Mouse (Mus musculus) gastrocnemius, postnatal 4 days (tissue): ENCODE measurements at regions not wholly inside any gene's neighbourhood (a gene's known extent, or its start where the extent isn't known, plus 50 kb on each side); places are given as distances from the start of the nearest gene placed in this dataset.

Experiments used
- DNase-seq, 2 experiments: peaks; one replicate each; pipeline ENCODE4 v3.0.0; 2021 to 2022; ENCODE audit warnings: low spot score in 2 of 2, mixed read lengths in 2 of 2

- no peak for DNase-seq
These were observed 190.0 kb downstream of the Enc1 start for GRCm38 (mm10) chr13:97430885-97431284.

- no peak for DNase-seq
These were observed 187.3 kb downstream of the Enc1 start for GRCm38 (mm10) chr13:97428163-97428562.

GRCm38 (mm10) chr13:97427537-97427936, 186.6 kb downstream of the Enc1 start:
- DNase-seq: no peak

- no peak for DNase-seq
These were observed 184.8 kb downstream of the Enc1 start for GRCm38 (mm10) chr13:97425731-97426130.

- DNase-seq: no peak
These were observed 183.0 kb downstream of the Enc1 start for GRCm38 (mm10) chr13:97423911-97424310.

- no peak for DNase-seq
These were observed 182.5 kb downstream of the Enc1 start for GRCm38 (mm10) chr13:97423298-97423817.

GRCm38 (mm10) chr13:97422897-97423296, 182.0 kb downstream of the Enc1 start:
- no peak for DNase-seq

GRCm38 (mm10) chr13:97421831-97422230, 180.9 kb downstream of the Enc1 start:
- DNase-seq: no peak

- DNase-seq: no peak
These were observed 179.9 kb downstream of the Enc1 start for GRCm38 (mm10) chr13:97420773-97421172.

- no peak for DNase-seq
These were observed 178.2 kb downstream of the Enc1 start for GRCm38 (mm10) chr13:97419100-97419499.

- no peak for DNase-seq
These were observed 177.8 kb downstream of the Enc1 start for GRCm38 (mm10) chr13:97418681-97419080.

- no peak for DNase-seq
These were observed 177.2 kb downstream of the Enc1 start for GRCm38 (mm10) chr13:97418081-97418480.

- no peak for DNase-seq
These were observed 175.2 kb downstream of the Enc1 start for GRCm38 (mm10) chr13:97415927-97416709.

- no peak for DNase-seq
These were observed 174.5 kb downstream of the Enc1 start for GRCm38 (mm10) chr13:97415381-97415780.

- no peak for DNase-seq
These were observed 171.2 kb downstream of the Enc1 start for GRCm38 (mm10) chr13:97412151-97412550.

GRCm38 (mm10) chr13:97410550-97411201, 169.8 kb downstream of the Enc1 start:
- DNase-seq: no peak

GRCm38 (mm10) chr13:97409891-97410525, 169.1 kb downstream of the Enc1 start:
- DNase-seq: no peak

- no peak for DNase-seq
These were observed 168.4 kb downstream of the Enc1 start for GRCm38 (mm10) chr13:97409291-97409780.

- no peak for DNase-seq
These were observed 167.7 kb downstream of the Enc1 start for GRCm38 (mm10) chr13:97408414-97409290.

GRCm38 (mm10) chr13:97407773-97408172, 166.9 kb downstream of the Enc1 start:
- no peak for DNase-seq

GRCm38 (mm10) chr13:97406678-97407077, 165.8 kb downstream of the Enc1 start:
- no peak for DNase-seq
